Mouse (Mus musculus) gastrocnemius, adult 2 months (tissue): ENCODE results near the gene Gm20388. TPM values are rescaled to one million over a fixed set of nuclear protein-coding genes. Genes with fewer than 3 reads are reported as not detected.
A peak's percentile ranks its signal among the peaks of the same experiment; 100 is the strongest.

Experiments
- DNase-seq: peaks from one replicate; pipeline ENCODE4 v3.0.0; 2022
- H3K27ac ChIP-seq: fragments of 200-600 bp; 2 replicates; pipeline ENCODE4 v1.8.1; 2022; ENCODE audit warnings: mild to moderate bottlenecking
- H3K4me3 ChIP-seq: fragments of 200-600 bp; 2 replicates; pipeline ENCODE4 v1.8.1; 2022; ENCODE audit warnings: mild to moderate bottlenecking, moderate library complexity
- CTCF ChIP-seq: fragments of 200-600 bp; IDR thresholded peaks from 2 replicates; pipeline ENCODE4 v1.8.1; 2022; ENCODE audit warnings: antibody characterized with exemption, mild to moderate bottlenecking, moderate library complexity
- intact Hi-C: fragments of 180-260 bp; cut with DNase I; formaldehyde crosslinking; loops from one replicate; pipeline ENCODE4 v1.15.1; 2025
- total RNA-seq, 2 experiments: library from RNA; stranded (reverse); gene quantifications; 2 replicates each; pipeline ENCODE4 v1.2.3; 2021

Gm20388 gene
- total RNA-seq, 2 experiments from 2014 or later, result 6.1 to 15.0 TPM

GRCm38 (mm10) chr8:119923259-119923658 is 12.6 kb downstream of the Gm20388 start:
- intact Hi-C loops, result loop anchor here (10.0 kb wide), 1 partner anchor 228 kb away; no protein-coding TSS in a partner anchor
- no peak for TF ChIP-seq CTCF
- H3K27ac ChIP-seq, result no peak overlapping the region
- no peak overlapping the region for H3K4me3 ChIP-seq
- no peak for DNase-seq

- intact Hi-C loops, result loop anchor here (5.0 to 10.0 kb wide), 3 partner anchors 38 to 231 kb away; no protein-coding TSS in a partner anchor
- no peak overlapping the region for H3K4me3 ChIP-seq
- no peak for DNase-seq
- no peak overlapping the region for H3K27ac ChIP-seq
- no peak for TF ChIP-seq CTCF
These were observed 14.8 kb downstream of the Gm20388 start for GRCm38 (mm10) chr8:119925428-119925827.

DNA sequence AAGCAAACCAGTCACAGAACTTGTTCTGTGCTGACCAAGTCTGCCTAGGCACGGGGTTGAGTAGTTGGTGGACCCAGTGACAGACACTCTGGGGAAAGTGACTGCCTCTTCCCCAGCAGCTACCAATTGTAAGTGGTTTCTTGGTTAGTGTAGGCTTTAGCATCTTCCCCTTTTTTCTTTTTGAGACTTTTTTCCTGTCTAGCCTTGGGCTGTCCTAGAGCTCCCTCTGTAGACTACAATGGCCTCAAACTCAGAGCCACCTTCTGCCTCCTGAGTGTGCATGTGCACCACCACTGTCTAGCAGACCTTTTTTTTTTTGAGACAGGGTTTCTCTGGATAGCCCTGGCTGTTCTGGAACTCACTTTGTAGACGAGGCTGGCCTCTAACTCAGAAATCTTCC is 15.8 kb downstream of the Gm20388 start:
- Histone ChIP-seq H3K27ac (no peak overlapping the region), H3K4me3 (no peak overlapping the region)
- DNase-seq, result no peak
- intact Hi-C loops, result loop anchor here (5.0 to 10.0 kb wide), 3 partner anchors 39 to 232 kb away; no protein-coding TSS in a partner anchor
- TF ChIP-seq CTCF, result peak; percentile 44; the same call in 1 of the 2 replicates

DNA sequence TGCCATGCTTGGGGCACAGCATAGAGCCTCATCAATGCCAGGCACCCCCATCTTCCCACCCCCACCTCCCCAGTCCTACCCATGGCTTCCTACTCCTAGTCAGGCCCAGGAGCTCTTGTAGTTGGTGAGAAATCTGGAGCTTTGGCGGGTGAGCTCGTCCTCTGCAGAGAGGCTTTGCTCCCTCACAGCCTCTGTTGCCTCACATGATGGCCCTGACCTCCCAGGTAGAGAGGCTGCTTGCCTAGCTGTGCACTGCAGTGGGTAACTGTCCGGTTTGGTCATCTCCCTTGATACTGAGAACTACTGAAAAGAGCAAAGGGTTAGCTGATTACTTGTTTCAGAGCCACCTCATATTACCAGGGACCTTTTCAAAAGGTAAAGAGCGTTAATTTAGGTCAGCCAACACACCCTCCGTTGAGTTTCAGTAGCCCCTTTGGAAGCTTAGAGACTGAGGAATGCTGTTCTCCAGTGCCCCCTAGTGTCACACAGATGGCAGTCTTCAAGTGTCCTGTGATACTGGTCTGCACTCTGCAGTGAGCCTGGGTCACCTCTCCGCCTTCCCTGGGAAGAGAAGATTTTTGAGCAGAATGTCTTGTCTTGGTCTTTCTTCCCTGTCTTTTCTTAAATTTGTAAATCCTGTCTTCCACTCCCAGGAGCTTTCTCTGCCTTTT is 16.9 kb downstream of the Gm20388 start:
- TF ChIP-seq CTCF, result peak; percentile 89
- intact Hi-C loops, result loop anchor here (5.0 to 10.0 kb wide), 3 partner anchors 40 to 233 kb away; no protein-coding TSS in a partner anchor
- peak; percentile 43 for DNase-seq
- no peak overlapping the region for H3K27ac ChIP-seq
- no peak overlapping the region for H3K4me3 ChIP-seq

GRCm38 (mm10) chr8:119931317-119931716 is 20.7 kb downstream of the Gm20388 start:
- Histone ChIP-seq H3K4me3 (no peak overlapping the region), H3K27ac (no peak overlapping the region)
- no peak for TF ChIP-seq CTCF
- intact Hi-C loops, result no loop called here
- no peak for DNase-seq

DNA sequence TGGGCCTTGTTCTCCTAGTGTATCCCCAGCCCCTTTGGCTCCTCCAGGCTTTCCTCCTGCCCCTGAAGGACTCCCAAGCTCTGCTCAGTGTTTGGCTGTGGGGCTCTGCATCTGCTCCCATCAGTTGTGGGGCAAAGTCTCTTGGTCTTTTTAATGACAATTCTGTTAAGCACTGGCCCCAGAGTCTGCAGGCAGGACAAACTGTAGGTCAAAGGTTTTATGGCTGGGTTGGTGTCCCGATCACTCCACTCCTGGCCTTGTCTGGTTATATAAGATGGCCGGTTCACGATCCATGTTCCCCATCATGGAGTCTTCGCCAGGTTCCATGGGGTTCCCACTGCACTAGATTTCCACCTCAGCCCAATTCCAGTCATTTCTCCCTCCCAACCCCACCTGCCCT is 23.0 kb downstream of the Gm20388 start:
- intact Hi-C loops, result no loop called here
- DNase-seq, result no peak
- H3K4me3 ChIP-seq, result no peak overlapping the region
- H3K27ac ChIP-seq, result no peak overlapping the region
- no peak for TF ChIP-seq CTCF

DNA sequence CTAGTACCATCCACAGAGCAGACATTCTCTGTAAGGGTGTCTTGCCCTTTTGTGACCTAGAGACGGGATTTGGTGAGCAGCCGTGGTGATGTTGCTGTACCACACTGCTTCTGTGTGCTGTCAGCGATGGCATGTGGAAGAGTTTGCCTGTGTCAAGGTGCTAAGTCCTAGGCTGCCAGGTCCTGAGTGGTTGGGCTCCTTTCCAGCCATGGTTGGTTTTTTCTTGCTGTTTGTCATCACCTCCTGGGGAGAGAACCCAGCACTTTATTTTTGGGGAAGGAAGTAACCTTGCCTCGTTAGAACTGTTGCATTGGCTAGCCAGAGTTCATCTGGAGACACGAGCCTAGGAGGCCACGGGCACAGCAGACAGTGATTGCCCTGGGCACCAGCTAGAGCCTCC is 24.9 kb downstream of the Gm20388 start:
- TF ChIP-seq CTCF, result no peak
- Histone ChIP-seq H3K4me3 (no peak overlapping the region), H3K27ac (no peak overlapping the region)
- no peak for DNase-seq
- intact Hi-C loops, result no loop called here

DNA sequence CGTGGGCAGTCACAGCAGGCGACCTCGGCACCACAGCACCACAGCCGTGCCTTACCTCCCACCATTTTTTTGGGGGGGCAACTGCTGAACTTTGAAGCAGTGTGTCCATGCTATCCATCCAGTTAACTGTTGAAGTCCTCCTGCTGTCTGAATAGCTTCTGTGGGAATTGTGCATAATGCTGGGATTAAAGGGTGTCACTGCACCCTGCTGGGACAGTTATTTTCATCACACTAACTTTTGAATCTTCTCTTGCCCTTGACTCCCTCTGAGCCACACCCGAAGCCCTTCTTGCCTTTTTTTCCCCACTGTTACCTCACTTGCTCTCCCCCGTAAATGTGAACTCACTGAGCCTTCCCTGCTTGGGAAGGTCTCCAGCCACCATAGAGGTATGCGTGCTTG is 27.8 kb downstream of the Gm20388 start:
- no peak for DNase-seq
- no peak overlapping the region for H3K27ac ChIP-seq
- H3K4me3 ChIP-seq, result no peak overlapping the region
- TF ChIP-seq CTCF, result no peak
- intact Hi-C loops, result no loop called here

DNA sequence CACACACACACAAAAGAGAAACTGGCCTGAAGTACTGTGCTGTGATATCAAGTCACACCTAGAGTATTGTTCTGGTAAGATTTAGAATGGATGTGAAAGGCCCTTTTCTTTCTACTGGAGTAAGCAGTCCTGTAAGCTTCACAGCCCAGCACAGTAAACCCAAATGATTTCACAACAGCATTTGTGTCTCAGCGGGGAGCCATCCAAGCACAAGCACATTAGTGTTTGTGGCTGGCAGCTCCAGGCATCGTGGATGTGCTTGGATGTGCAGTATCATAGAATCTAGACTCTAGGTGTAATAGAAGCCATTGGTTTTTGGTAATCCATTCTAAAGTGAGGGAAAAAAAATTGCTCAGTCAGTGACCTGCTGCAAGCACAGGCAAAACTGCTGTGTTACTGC is 28.7 kb downstream of the Gm20388 start:
- no peak overlapping the region for H3K27ac ChIP-seq
- no peak for TF ChIP-seq CTCF
- H3K4me3 ChIP-seq, result no peak overlapping the region
- no peak for DNase-seq
- intact Hi-C loops, result no loop called here

- intact Hi-C loops, result no loop called here
These were observed 30.8 kb downstream of the Gm20388 start for GRCm38 (mm10) chr8:119941471-119941870.

DNA sequence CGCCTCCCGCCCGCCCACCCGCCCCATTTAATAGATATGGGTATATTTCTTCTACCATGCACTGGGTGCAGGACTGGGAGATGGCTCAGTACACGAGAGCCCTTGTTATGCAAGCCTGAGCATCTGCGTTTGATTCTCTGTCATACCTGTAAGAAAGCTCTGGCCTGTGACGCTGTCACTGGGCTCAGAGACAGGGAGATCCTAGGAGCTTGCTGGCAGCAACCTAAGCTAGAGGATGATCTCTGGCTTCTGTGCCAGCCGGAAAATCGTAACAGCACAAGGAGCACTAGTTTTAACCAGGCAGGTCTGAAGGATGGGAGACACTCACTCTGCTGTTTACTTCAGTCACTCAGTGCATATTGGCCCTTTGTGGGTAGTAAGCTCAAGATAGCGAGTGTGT is 33.0 kb downstream of the Gm20388 start:
- intact Hi-C loops, result loop anchor here (1.0 kb wide), 1 partner anchor 135 kb away; no protein-coding TSS in a partner anchor
- no peak overlapping the region for H3K4me3 ChIP-seq
- no peak for TF ChIP-seq CTCF

More at GRCm38 (mm10) chr8:119941471-119941870, 30.8 kb downstream of the Gm20388 start:
- Histone ChIP-seq H3K4me3 (no peak overlapping the region), H3K27ac (no peak overlapping the region)
- DNase-seq, result no peak
- TF ChIP-seq CTCF, result no peak

GRCm38 (mm10) chr8:119944096-119944811 is 33.6 kb downstream of the Gm20388 start:
- peak; percentile 100 for TF ChIP-seq CTCF
- no peak overlapping the region for H3K4me3 ChIP-seq
- H3K27ac ChIP-seq, result peak overlapping the region; percentile 31; the same call in 1 of the 2 replicates
- intact Hi-C loops, result loop anchor here (1.0 kb wide), 1 partner anchor 134 kb away; no protein-coding TSS in a partner anchor
- peak; percentile 78 for DNase-seq

More for the DNA sequence above, 33.0 kb downstream of the Gm20388 start:
- DNase-seq, result no peak
- peak overlapping the region; percentile 31; the same call in 1 of the 2 replicates for H3K27ac ChIP-seq

GRCm38 (mm10) chr8:119946326-119946865 is 35.8 kb downstream of the Gm20388 start:
- intact Hi-C loops, result loop anchor here (5.0 kb wide), 1 partner anchor 51 kb away; no protein-coding TSS in a partner anchor
- no peak for TF ChIP-seq CTCF

More at GRCm38 (mm10) chr8:119946326-119946865, 35.8 kb downstream of the Gm20388 start:
- DNase-seq, result no peak
- Histone ChIP-seq H3K27ac (no peak overlapping the region), H3K4me3 (no peak overlapping the region)
